Mouse (Mus musculus) left cerebral cortex, postnatal 4 days (tissue): Measurements from ENCODE around the gene Fbrsl1. TPM values are rescaled to one million over a fixed set of nuclear protein-coding genes. Genes with fewer than 3 reads are reported as not detected.

Experiments
- DNase-seq: peaks from one replicate; pipeline ENCODE4 v3.0.0-alpha.2; 2022
- intact Hi-C: fragments of 180-260 bp; cut with DNase I; formaldehyde crosslinking; loops from one replicate; pipeline ENCODE4 v1.15.1; 2025
- total RNA-seq, 2 experiments: library from RNA; stranded (reverse); gene quantifications; 2 replicates each; pipeline ENCODE4 v1.2.3; 2021

Fbrsl1 gene
- total RNA-seq, 2 experiments from 2014 or later: 68.1 to 72.9 TPM

GRCm38 (mm10) chr5:110376802-110377433, 71.4 kb downstream of the Fbrsl1 start:
- peak; percentile 89 for DNase-seq
- intact Hi-C loops: no loop called here

- intact Hi-C loops: no loop called here
Measured at GRCm38 (mm10) chr5:110363822-110364545, 84.3 kb downstream of the Fbrsl1 start.

GRCm38 (mm10) chr5:110363179-110363821, 85.0 kb downstream of the Fbrsl1 start:
- intact Hi-C loops: no loop called here
- peak; percentile 59 for DNase-seq

More at GRCm38 (mm10) chr5:110363822-110364545, 84.3 kb downstream of the Fbrsl1 start:
- DNase-seq: no peak

- no peak for DNase-seq
- intact Hi-C loops: no loop called here
Measured at GRCm38 (mm10) chr5:110362813-110363178, 85.5 kb downstream of the Fbrsl1 start.

- intact Hi-C loops: no loop called here
- DNase-seq: no peak
Measured at GRCm38 (mm10) chr5:110361465-110361864, 86.8 kb downstream of the Fbrsl1 start.

GRCm38 (mm10) chr5:110357531-110358179, 90.6 kb downstream of the Fbrsl1 start:
- intact Hi-C loops: loop anchor here (5.0 kb wide), 2 partner anchors 70 to 280 kb away; no protein-coding TSS in a partner anchor
- peak; percentile 86 for DNase-seq

GRCm38 (mm10) chr5:110354716-110355115, 93.6 kb downstream of the Fbrsl1 start:
- peak; percentile 50 for DNase-seq
- intact Hi-C loops: loop anchor here (5.0 kb wide), 2 partner anchors 73 to 283 kb away; no protein-coding TSS in a partner anchor

GRCm38 (mm10) chr5:110347006-110347405, 101.3 kb downstream of the Fbrsl1 start:
- DNase-seq: no peak
- intact Hi-C loops: no loop called here

GRCm38 (mm10) chr5:110345553-110345952, 102.8 kb downstream of the Fbrsl1 start:
- intact Hi-C loops: no loop called here

GRCm38 (mm10) chr5:110344524-110344923, 103.8 kb downstream of the Fbrsl1 start, which contains the start of gene Lrcol1:
TSS of gene Lrcol1 (plus strand) at chr5:110344730.
- DNase-seq: no peak
- intact Hi-C loops: no loop called here

More at GRCm38 (mm10) chr5:110345553-110345952, 102.8 kb downstream of the Fbrsl1 start:
- no peak for DNase-seq

GRCm38 (mm10) chr5:110342648-110343284, 105.5 kb downstream of the Fbrsl1 start, which contains the start of gene P2rx2:
TSS of gene P2rx2 (minus strand) at chr5:110343212.
- DNase-seq: peak; percentile 34
- intact Hi-C loops: no loop called here

- no peak for DNase-seq
- intact Hi-C loops: no loop called here
Measured at GRCm38 (mm10) chr5:110338792-110339191, 109.5 kb downstream of the Fbrsl1 start.

GRCm38 (mm10) chr5:110330508-110330907, 117.8 kb downstream of the Fbrsl1 start:
- intact Hi-C loops: no loop called here
- DNase-seq: no peak

GRCm38 (mm10) chr5:110313127-110313526, 135.2 kb downstream of the Fbrsl1 start:
- intact Hi-C loops: no loop called here
- DNase-seq: no peak

Other genes with a start within 250 kb of the Fbrsl1 start
- 10 to 100 TPM; 34.2 to 38.6 TPM for gene Ankle2, start 217.5 kb downstream of the Fbrsl1 start, total RNA-seq
- gene Pgam5, start 178.6 kb downstream of the Fbrsl1 start, total RNA-seq: 10 to 100 TPM; 66.5 to 66.9 TPM
- 1 to 10 TPM; 5.9 to 7.0 TPM for gene Pxmp2, start 162.3 kb downstream of the Fbrsl1 start, total RNA-seq
- gene Pole, start 162.2 kb downstream of the Fbrsl1 start, total RNA-seq: 1 to 10 TPM; 8.0 to 9.1 TPM
- 10 to 100 TPM; 12.5 to 15.0 TPM for gene P2rx2, start 105.3 kb downstream of the Fbrsl1 start, total RNA-seq
- gene Lrcol1, start 103.8 kb downstream of the Fbrsl1 start, total RNA-seq: not detected
- gene Galnt9, start 95.9 kb upstream of the Fbrsl1 start, total RNA-seq: 10 to 100 TPM; 31.7 to 33.7 TPM
- 10 to 100 TPM; 35.2 to 47.0 TPM for gene Noc4l, start 204.9 kb upstream of the Fbrsl1 start, total RNA-seq
- 10 to 100 TPM; 28.0 to 32.5 TPM for gene Ddx51, start 204.9 kb upstream of the Fbrsl1 start, total RNA-seq